Mouse (Mus musculus): ENCODE results near the gene Olfr1029.
"Not testable (repeated sequence)": the region's sequence is repeated elsewhere in the genome, so short reads cannot be mapped to it uniquely, and the experiment has no call there.

Gene Olfr1029

GRCm38 (mm10) chr2:85973595-85973994, at the start of gene Olfr1029:
Gene Olfr1029, plus strand, starts transcription at chr2:85973895.
- DNase-seq (ENCODE audit: low spot score): no peak

- DNase-seq (ENCODE audit: low spot score): no peak
Observed at GRCm38 (mm10) chr2:85950137-85950536, 23.6 kb upstream of the Olfr1029 start, which contains the start of gene Olfr1028. Gene Olfr1028, plus strand, starts transcription at chr2:85950437.

GRCm38 (mm10) chr2:85978976-85979375, 5.3 kb downstream of the Olfr1029 start, which contains the start of gene Olfr1030:
Gene Olfr1030, plus strand, starts transcription at chr2:85979276.
- DNase-seq (ENCODE audit: low spot score): no peak

GRCm38 (mm10) chr2:85990004-85990403, 16.3 kb downstream of the Olfr1029 start, which contains the start of gene Olfr1031:
Gene Olfr1031, plus strand, starts transcription at chr2:85990304.
- DNase-seq (ENCODE audit: low spot score): no peak

- no peak for DNase-seq (ENCODE audit: low spot score)
Observed at GRCm38 (mm10) chr2:86005240-86005639, 31.5 kb downstream of the Olfr1029 start, which contains the start of gene Olfr1032. Gene Olfr1032, plus strand, starts transcription at chr2:86005540.

- peak; percentile 20 for DNase-seq (ENCODE audit: low spot score)
Observed at GRCm38 (mm10) chr2:86020406-86020805, 46.7 kb downstream of the Olfr1029 start, which contains the start of gene Olfr1033. Gene Olfr1033, plus strand, starts transcription at chr2:86020633.

- DNase-seq (ENCODE audit: low spot score): not testable (repeated sequence)
Observed at GRCm38 (mm10) chr2:86021518-86021917, 47.8 kb downstream of the Olfr1029 start.
